ENCODE assay signal across 7 mouse cellular contexts in genomic region chr5:30155821-30156629, GRCm38 (mm10). TPM values are rescaled to one million over a fixed set of nuclear protein-coding genes. Genes with fewer than 3 reads are reported as not detected.
A peak's percentile ranks its signal among the peaks of the same experiment; 100 is the strongest.
DNase-seq lines count a peak whose midpoint lies in the region; ATAC-seq and TF ChIP-seq lines count a peak whose summit lies in the region.

No protein-coding gene starts in this region.

- no peak for ATAC-seq in embryonic facial prominence, embryonic 13.5 days (ENCODE audit: insufficient number of reproducible peaks, insufficient read depth, low FRiP score, low TSS enrichment, low read depth)
- ATAC-seq in neural tube, embryonic 15.5 days (ENCODE audit: low FRiP score) = no peak
- ATAC-seq in monocyte, adult 5-6 weeks (replicated peaks; ENCODE audit: insufficient number of reproducible peaks, low FRiP score, low TSS enrichment, poor library complexity, severe bottlenecking) = no peak
- ATAC-seq in cerebellum, adult (ENCODE audit: insufficient number of reproducible peaks, low FRiP score, low TSS enrichment) = no peak

- peak overlapping the region; percentile 74 for H3K4me2 ChIP-seq in embryonic facial prominence, embryonic 13.5 days
- H3K4me2 ChIP-seq in neural tube, embryonic 15.5 days = peak overlapping the region; percentile 77

- no peaks in the 10 kb centered on the region for H3K36me3 ChIP-seq in thymus, adult 2 months (ENCODE audit: control insufficient read depth, insufficient read depth, low read length)
- H3K36me3 ChIP-seq in embryonic facial prominence, embryonic 13.5 days = no peaks in the 10 kb centered on the region
- no peaks in the 10 kb centered on the region for H3K36me3 ChIP-seq in limb, embryonic 10.5 days
- no peaks in the 10 kb centered on the region for H3K36me3 ChIP-seq in neural tube, embryonic 15.5 days

- no peaks in the 10 kb centered on the region for H3K27me3 ChIP-seq in thymus, adult 2 months (ENCODE audit: control insufficient read depth, insufficient read depth, low read length)
- H3K27me3 ChIP-seq in embryonic facial prominence, embryonic 13.5 days = no peaks in the 10 kb centered on the region
- H3K27me3 ChIP-seq in limb, embryonic 10.5 days (ENCODE audit: low read depth, poor library complexity, severe bottlenecking) = no peaks in the 10 kb centered on the region
- no peaks in the 10 kb centered on the region for H3K27me3 ChIP-seq in neural tube, embryonic 15.5 days (replicated peaks)

- H3K9me3 ChIP-seq in embryonic facial prominence, embryonic 13.5 days = no peaks in the 10 kb centered on the region
- no peaks in the 10 kb centered on the region for H3K9me3 ChIP-seq in limb, embryonic 10.5 days (replicated peaks)
- no peaks in the 10 kb centered on the region for H3K9me3 ChIP-seq in neural tube, embryonic 15.5 days (replicated peaks)

- TF ChIP-seq POLR2A in thymus, adult 2 months (IDR thresholded peaks at IDR 0.05; ENCODE audit: control insufficient read depth, extremely low read depth, insufficient read depth, low read length, poor library complexity) = no peak

- H3K4me3 ChIP-seq in thymus, adult 2 months (ENCODE audit: control insufficient read depth, insufficient read depth, low read length) = peak overlapping the region; percentile 86
- H3K4me3 ChIP-seq in embryonic facial prominence, embryonic 13.5 days = peak overlapping the region; percentile 98
- peak overlapping the region; percentile 92 for H3K4me3 ChIP-seq in limb, embryonic 10.5 days
- H3K4me3 ChIP-seq in neural tube, embryonic 15.5 days (replicated peaks) = peak overlapping the region; percentile 69

- no peak for TF ChIP-seq CTCF in thymus, adult 2 months (IDR thresholded peaks at IDR 0.05; ENCODE audit: borderline replicate concordance, control insufficient read depth, extremely low read depth, insufficient read depth, low read length, poor library complexity)

- peak overlapping the region; percentile 89 for H3K9ac ChIP-seq in embryonic facial prominence, embryonic 13.5 days
- peak overlapping the region; percentile 84 for H3K9ac ChIP-seq in neural tube, embryonic 15.5 days (replicated peaks)

- H3K27ac ChIP-seq in thymus, adult 2 months (ENCODE audit: control insufficient read depth, insufficient read depth, low read length) = peak overlapping the region; percentile 77
- peak overlapping the region; percentile 90; the same call in 1 of the 2 replicates for H3K27ac ChIP-seq in embryonic facial prominence, embryonic 13.5 days
- H3K27ac ChIP-seq in limb, embryonic 10.5 days = peak overlapping the region; percentile 99
- peak overlapping the region; percentile 91 for H3K27ac ChIP-seq in neural tube, embryonic 15.5 days (replicated peaks)

- no peaks in the 10 kb centered on the region for H3K4me1 ChIP-seq in thymus, adult 2 months (replicated peaks; ENCODE audit: control insufficient read depth, insufficient read depth, low read length)
- H3K4me1 ChIP-seq in embryonic facial prominence, embryonic 13.5 days = peaks cover 13% of the 10 kb centered on the region
- peaks cover 18% of the 10 kb centered on the region for H3K4me1 ChIP-seq in limb, embryonic 10.5 days
- H3K4me1 ChIP-seq in neural tube, embryonic 15.5 days = peaks cover 38% of the 10 kb centered on the region

- no peak for DNase-seq in thymus, adult 2 months
- DNase-seq in thymus, postnatal 36 days = no peak
- DNase-seq in limb, embryonic 10.5 days (ENCODE audit: low spot score) = no peak

- 7% methylated on average over 13 of the region's 13 CpGs for WGBS in thymus, adult 2 months
- 36% methylated on average over 13 of the region's 13 CpGs for WGBS in embryonic facial prominence, embryonic 13.5 days
- WGBS in limb, embryonic 10.5 days = 40% methylated on average over 13 of the region's 13 CpGs
- WGBS in neural tube, embryonic 15.5 days = 45% methylated on average over 13 of the region's 13 CpGs

RNA-seq across cellular contexts. Expression of gene Hadhb, which starts 1.0 kb away (rescaled TPM):
- polyA plus RNA-seq in thymus, adult 2 months (2012; rRNA removed) = 111 and 140 TPM in 2 replicates
- polyA plus RNA-seq in embryonic facial prominence, embryonic 13.5 days (2015; fragmentation: Nextera tagmentation; extraction: Ambion mirVana) = 115 and 127 TPM in 2 replicates
- polyA plus RNA-seq in limb, embryonic 10.5 days (2016; fragmentation: Nextera tagmentation; extraction: Ambion mirVana) = 120 and 126 TPM in 2 replicates
- 57.5 and 86.0 TPM in 2 replicates for polyA plus RNA-seq in neural tube, embryonic 15.5 days (2015; fragmentation: Nextera tagmentation; extraction: Ambion mirVana)
- total RNA-seq in monocyte, adult 5-6 weeks (2017) = 86.5 to 145 TPM (median 87.3 TPM) in 3 replicates

RNA-seq across cellular contexts. Expression of gene Hadha, which starts 1.1 kb away (rescaled TPM):
- 73.8 and 80.5 TPM in 2 replicates for polyA plus RNA-seq in thymus, adult 2 months (2012; rRNA removed)
- 119 and 133 TPM in 2 replicates for polyA plus RNA-seq in embryonic facial prominence, embryonic 13.5 days (2015; fragmentation: Nextera tagmentation; extraction: Ambion mirVana)
- polyA plus RNA-seq in limb, embryonic 10.5 days (2016; fragmentation: Nextera tagmentation; extraction: Ambion mirVana) = 105 and 119 TPM in 2 replicates
- polyA plus RNA-seq in neural tube, embryonic 15.5 days (2015; fragmentation: Nextera tagmentation; extraction: Ambion mirVana) = 67.2 and 89.6 TPM in 2 replicates
- total RNA-seq in monocyte, adult 5-6 weeks (2017) = 103 to 133 TPM (median 113 TPM) in 3 replicates

RNA-seq across cellular contexts. Expression of gene Adgrf3, which starts 49.5 kb away (rescaled TPM):
- 0.30 and 0.31 TPM in 2 replicates for polyA plus RNA-seq in thymus, adult 2 months (2012; rRNA removed)
- not detected in 2 replicates for polyA plus RNA-seq in embryonic facial prominence, embryonic 13.5 days (2015; fragmentation: Nextera tagmentation; extraction: Ambion mirVana)
- polyA plus RNA-seq in limb, embryonic 10.5 days (2016; fragmentation: Nextera tagmentation; extraction: Ambion mirVana) = not detected in 2 replicates
- polyA plus RNA-seq in neural tube, embryonic 15.5 days (2015; fragmentation: Nextera tagmentation; extraction: Ambion mirVana) = 0.11 TPM in 1 of 2 replicates, not detected in the other
- total RNA-seq in monocyte, adult 5-6 weeks (2017) = not detected in 3 replicates

RNA-seq across cellular contexts. Expression of gene 3110082J24Rik, which starts 50.1 kb away (rescaled TPM):
- not detected in 2 replicates for polyA plus RNA-seq in thymus, adult 2 months (2012; rRNA removed)
- not detected in 2 replicates for polyA plus RNA-seq in embryonic facial prominence, embryonic 13.5 days (2015; fragmentation: Nextera tagmentation; extraction: Ambion mirVana)
- polyA plus RNA-seq in limb, embryonic 10.5 days (2016; fragmentation: Nextera tagmentation; extraction: Ambion mirVana) = not detected in 2 replicates
- 1.8 and 3.1 TPM in 2 replicates for polyA plus RNA-seq in neural tube, embryonic 15.5 days (2015; fragmentation: Nextera tagmentation; extraction: Ambion mirVana)
- total RNA-seq in monocyte, adult 5-6 weeks (2017) = not detected in 3 replicates

RNA-seq across cellular contexts. Expression of gene Garem2, which starts 51.1 kb away (rescaled TPM):
- 0.09 and 0.13 TPM in 2 replicates for polyA plus RNA-seq in thymus, adult 2 months (2012; rRNA removed)
- 0.47 and 1.2 TPM in 2 replicates for polyA plus RNA-seq in embryonic facial prominence, embryonic 13.5 days (2015; fragmentation: Nextera tagmentation; extraction: Ambion mirVana)
- 0.23 and 0.46 TPM in 2 replicates for polyA plus RNA-seq in limb, embryonic 10.5 days (2016; fragmentation: Nextera tagmentation; extraction: Ambion mirVana)
- polyA plus RNA-seq in neural tube, embryonic 15.5 days (2015; fragmentation: Nextera tagmentation; extraction: Ambion mirVana) = 8.2 and 9.6 TPM in 2 replicates
- not detected in 3 replicates for total RNA-seq in monocyte, adult 5-6 weeks (2017)
